Mouse (Mus musculus): Measurements from ENCODE around the gene Aqp8.

DNA sequence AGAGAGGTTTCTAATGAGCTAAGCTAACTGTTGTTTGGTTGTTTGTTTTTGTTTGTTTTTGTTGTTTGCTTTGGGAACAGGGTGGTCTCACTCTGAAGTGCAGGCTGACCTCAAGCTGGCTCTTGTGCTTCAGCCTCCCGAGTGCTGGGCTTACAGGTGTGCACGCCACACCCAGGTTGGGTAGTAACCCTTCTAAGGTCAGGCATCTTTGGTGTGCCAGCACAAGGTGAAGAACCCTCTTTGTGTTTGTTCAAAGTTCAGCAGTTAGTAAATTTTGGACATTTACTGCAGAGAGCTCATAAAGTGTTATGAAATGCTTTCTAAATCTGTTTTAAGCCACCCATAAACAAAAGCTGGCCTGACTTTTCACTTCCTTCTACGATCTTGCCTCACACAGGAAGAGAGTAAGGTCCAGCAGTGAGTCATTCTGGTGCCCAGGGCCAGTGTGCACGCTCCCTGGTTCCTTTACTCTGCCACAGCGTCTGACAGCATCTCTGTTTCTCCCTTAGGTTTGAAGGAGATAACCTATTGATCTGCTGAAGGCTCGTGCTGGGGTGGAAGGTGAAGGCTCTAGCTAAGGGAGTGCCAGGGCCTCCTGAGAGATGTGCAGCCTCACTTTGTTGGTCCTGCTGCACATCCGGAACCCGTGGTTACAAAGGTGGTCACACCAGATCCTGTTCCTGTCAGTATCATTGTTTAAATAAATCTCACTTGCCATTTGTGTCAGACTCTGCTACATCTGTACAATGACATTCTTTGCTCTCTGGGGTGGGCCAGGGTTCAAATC is 32.3 kb upstream of the Aqp8 start:
- TF ChIP-seq CTCF (IDR thresholded peaks at IDR 0.05; ENCODE audit: low read depth) (no peak), EP300 (IDR thresholded peaks at IDR 0.05; ENCODE audit: low read depth) (no peak)

All from liver, postnatal 0 days (tissue).